Mouse (Mus musculus) spleen, adult 2 months (tissue): ENCODE results near the gene Larp1. TPM values are rescaled to one million over a fixed set of nuclear protein-coding genes. Genes with fewer than 3 reads are reported as not detected.

Source experiments
- DNase-seq, 2 experiments: peaks; one replicate each; pipeline versions ENCODE4 v3.0.0 to v3.0.0-alpha.2; 2012 to 2021; ENCODE audit warnings: low spot score in 2 of 2, low read depth in 1 of 2
- H3K27ac ChIP-seq: fragments of 200-500 bp; 2 replicates; pipeline ENCODE4 v1.5.1; 2012; ENCODE audit warnings: low read length, inconsistent platforms; ENCODE audit not compliant: insufficient read depth
- H3K27me3 ChIP-seq: fragments of 200-500 bp; 2 replicates; pipeline ENCODE4 v1.6.1; 2012; ENCODE audit warnings: mild to moderate bottlenecking, moderate library complexity, low read length, inconsistent platforms; ENCODE audit not compliant: control insufficient read depth, insufficient read depth
- H3K36me3 ChIP-seq: fragments of 200-500 bp; 2 replicates; pipeline ENCODE4 v1.6.1; 2012; ENCODE audit warnings: mild to moderate bottlenecking, low read length, inconsistent platforms; ENCODE audit not compliant: control insufficient read depth, insufficient read depth
- H3K4me1 ChIP-seq: fragments of 200-500 bp; 2 replicates; pipeline ENCODE4 v1.6.1; 2011; ENCODE audit warnings: inconsistent platforms; ENCODE audit not compliant: control insufficient read depth, insufficient read depth, insufficient read length
- H3K4me3 ChIP-seq: fragments of 200-500 bp; 2 replicates; pipeline ENCODE4 v1.5.1; 2011; ENCODE audit warnings: mild to moderate bottlenecking, inconsistent platforms; ENCODE audit not compliant: insufficient read depth, insufficient read length; ENCODE audit errors: extremely low read depth
- CTCF ChIP-seq: fragments of 200-500 bp; IDR thresholded peaks from 2 replicates; pipeline ENCODE4 v1.5.1; 2011; ENCODE audit warnings: mild to moderate bottlenecking, inconsistent platforms; ENCODE audit not compliant: insufficient read depth, insufficient read length, insufficient replicate concordance; ENCODE audit errors: extremely low read depth
- POLR2A ChIP-seq: fragments of 200-500 bp; IDR thresholded peaks from 2 replicates; pipeline ENCODE4 v1.6.1; 2011; ENCODE audit warnings: low read depth, low read length, inconsistent platforms
- WGBS: fragments of 180-500 bp; shearing (Covaris S2); methylation state at CpG from one replicate; pipeline ENCODE4 v1.1.7; 2018; 5-methylcytosine and 5-hydroxymethylcytosine counted together
- polyA plus RNA-seq: library from polyadenylated mRNA; depleted of rRNA; stranded (reverse); fragments of >200 nt; gene quantifications from 2 replicates; pipeline ENCODE4 v1.2.3, GENCODE M21; 2012

Larp1 gene
- polyA plus RNA-seq, 1 experiment = 26.3 TPM

- no peak for TF ChIP-seq CTCF
- no peak for TF ChIP-seq POLR2A
- Histone ChIP-seq H3K27me3 (no peaks in the 10 kb centered on the region), H3K27ac (no peak overlapping the region), H3K36me3 (no peaks in the 10 kb centered on the region), H3K4me3 (no peak overlapping the region), H3K4me1 (no peaks in the 10 kb centered on the region)
- no peak for DNase-seq
- WGBS = 74% methylated on average over 16 of the region's 16 CpGs
These were observed 25.2 kb upstream of the Larp1 start for GRCm38 (mm10) chr11:57983480-57984342.

DNA sequence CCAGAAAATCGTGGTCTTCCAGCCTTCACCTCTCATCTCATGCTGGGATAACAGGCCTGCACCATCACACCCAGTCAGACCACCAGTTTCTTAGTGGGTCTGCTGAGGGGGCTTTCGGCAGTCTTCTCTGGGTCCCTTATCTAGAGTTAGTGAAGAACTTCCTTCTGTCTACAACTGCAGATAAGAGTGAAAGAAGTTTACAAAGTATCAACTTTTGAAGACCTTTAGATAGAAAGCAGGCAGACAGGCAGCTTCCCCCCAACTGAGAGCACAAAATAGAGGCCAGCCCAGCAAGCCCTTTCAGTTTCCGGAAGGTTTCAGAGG lies 24.6 kb upstream of the Larp1 start:
- Histone ChIP-seq H3K36me3 (no peaks in the 10 kb centered on the region), H3K27ac (no peak overlapping the region), H3K4me3 (no peak overlapping the region), H3K27me3 (no peaks in the 10 kb centered on the region), H3K4me1 (no peaks in the 10 kb centered on the region)
- no peak for TF ChIP-seq POLR2A
- no peak for TF ChIP-seq CTCF
- no peak for DNase-seq
- 71% methylated on average over 3 of the region's 3 CpGs for WGBS

DNA sequence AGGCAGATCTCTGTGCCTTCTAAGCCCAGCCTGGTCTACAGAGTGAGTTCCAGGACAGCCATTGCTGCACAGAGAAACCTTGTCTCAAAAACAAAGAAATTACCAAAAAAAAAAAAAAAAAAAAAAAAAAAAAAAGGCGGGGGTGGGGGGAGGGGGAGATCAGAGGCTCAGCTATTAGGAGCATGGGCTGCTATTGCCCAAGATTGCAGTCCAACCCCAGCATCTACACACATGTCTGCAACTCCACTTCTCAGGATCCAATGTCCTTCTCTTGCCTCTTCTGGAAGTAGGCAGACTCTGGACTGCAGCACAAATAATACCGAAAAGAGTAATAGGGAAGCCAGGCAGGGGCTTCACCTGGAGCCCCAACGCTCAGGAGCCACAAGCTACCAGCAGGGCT lies 23.4 kb upstream of the Larp1 start:
- no peak for TF ChIP-seq CTCF
- no peak for TF ChIP-seq POLR2A
- H3K27ac ChIP-seq = no peak overlapping the region
- no peaks in the 10 kb centered on the region for H3K4me1 ChIP-seq
- 78% methylated on average over 3 of the region's 3 CpGs for WGBS
- H3K27me3 ChIP-seq = no peaks in the 10 kb centered on the region
- no peak for DNase-seq
- no peaks in the 10 kb centered on the region for H3K36me3 ChIP-seq
- no peak overlapping the region for H3K4me3 ChIP-seq

GRCm38 (mm10) chr11:57986053-57986452 lies 22.8 kb upstream of the Larp1 start:
- no peaks in the 10 kb centered on the region for H3K36me3 ChIP-seq
- H3K4me3 ChIP-seq = no peak overlapping the region
- H3K27me3 ChIP-seq = no peaks in the 10 kb centered on the region
- WGBS = 89% methylated on average over 6 of the region's 6 CpGs
- TF ChIP-seq POLR2A = no peak
- TF ChIP-seq CTCF = no peak
- DNase-seq = no peak
- no peaks in the 10 kb centered on the region for H3K4me1 ChIP-seq
- H3K27ac ChIP-seq = no peak overlapping the region

DNA sequence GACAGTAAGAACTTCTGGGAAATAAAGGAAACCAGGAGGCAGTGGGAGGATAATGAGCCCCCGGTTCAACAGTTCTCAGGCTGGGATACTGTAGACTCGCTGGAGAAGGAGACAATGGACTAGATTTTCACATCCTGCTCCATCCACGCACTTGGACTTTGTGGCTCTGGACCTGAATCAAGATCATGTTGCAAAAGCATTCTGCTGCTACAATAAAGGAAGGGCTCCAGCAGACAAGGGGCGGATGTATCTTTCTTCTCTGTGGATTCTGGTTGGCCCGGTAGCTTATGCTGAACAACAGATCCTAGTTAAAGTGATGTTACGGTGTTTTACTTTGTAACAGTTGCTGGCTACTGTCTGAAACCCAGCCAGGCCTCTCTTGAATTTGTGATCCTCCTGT lies 22.4 kb upstream of the Larp1 start:
- TF ChIP-seq POLR2A (no peak), CTCF (no peak)
- Histone ChIP-seq H3K4me3 (no peak overlapping the region), H3K27ac (no peak overlapping the region), H3K27me3 (no peaks in the 10 kb centered on the region), H3K4me1 (no peaks in the 10 kb centered on the region), H3K36me3 (no peaks in the 10 kb centered on the region)
- no peak for DNase-seq
- 89% methylated on average over 6 of the region's 6 CpGs for WGBS

DNA sequence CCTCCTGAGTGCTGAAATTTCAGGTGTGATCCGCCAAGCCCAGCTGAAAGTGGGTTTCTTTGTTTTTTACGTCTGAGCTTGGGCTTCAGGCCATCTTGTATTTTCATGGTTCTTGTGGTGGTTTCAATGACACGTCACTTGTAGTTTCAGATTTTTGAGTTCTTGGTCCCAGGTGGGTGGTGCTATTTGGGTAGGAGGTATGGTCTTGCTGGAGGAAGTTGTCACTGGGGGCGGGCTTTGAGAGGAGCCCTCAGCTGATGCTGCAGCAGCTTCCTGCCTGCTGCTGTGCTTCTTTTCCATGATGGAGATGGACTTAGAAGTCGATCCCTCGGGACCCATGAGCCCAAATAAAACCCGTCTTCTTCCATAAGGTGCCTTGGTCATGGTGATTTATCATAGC lies 22.0 kb upstream of the Larp1 start:
- 84% methylated on average over 7 of the region's 7 CpGs for WGBS
- no peaks in the 10 kb centered on the region for H3K4me1 ChIP-seq
- no peak for DNase-seq
- no peaks in the 10 kb centered on the region for H3K27me3 ChIP-seq
- TF ChIP-seq CTCF = no peak
- no peak for TF ChIP-seq POLR2A
- no peaks in the 10 kb centered on the region for H3K36me3 ChIP-seq
- H3K27ac ChIP-seq = no peak overlapping the region
- no peak overlapping the region for H3K4me3 ChIP-seq

DNA sequence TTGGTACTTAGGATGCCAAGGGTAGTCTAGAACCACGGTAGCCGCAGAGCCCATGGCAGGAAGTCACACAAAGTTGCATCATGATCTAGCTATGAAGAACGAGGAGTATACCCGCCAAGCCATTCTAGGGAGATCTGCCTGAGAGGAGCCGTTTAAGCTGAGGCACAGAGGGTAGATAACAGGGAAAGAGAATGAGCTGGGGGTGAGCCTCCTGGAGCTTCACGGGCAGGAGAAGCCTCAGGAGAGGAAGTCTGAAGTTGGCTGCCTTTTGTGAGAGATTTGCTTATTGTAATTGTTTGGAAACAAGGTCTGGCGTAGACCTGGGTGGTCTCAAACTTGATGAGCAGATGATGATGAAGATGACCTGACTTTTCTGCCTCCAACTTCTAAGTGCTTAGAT lies 10.7 kb upstream of the Larp1 start:
- DNase-seq = no peak
- H3K4me1 ChIP-seq = no peaks in the 10 kb centered on the region
- no peaks in the 10 kb centered on the region for H3K36me3 ChIP-seq
- H3K27ac ChIP-seq = no peak overlapping the region
- no peak for TF ChIP-seq POLR2A
- no peak for TF ChIP-seq CTCF
- WGBS = 75% methylated on average over 7 of the region's 7 CpGs
- no peak overlapping the region for H3K4me3 ChIP-seq
- no peaks in the 10 kb centered on the region for H3K27me3 ChIP-seq
